Mouse (Mus musculus) urinary bladder, postnatal 25 days (tissue): ENCODE results near the gene Slc32a1.

Experiments
- DNase-seq: peaks from one replicate; pipeline ENCODE4 v3.0.0; 2022; ENCODE audit warnings: low spot score

Gene Slc32a1

GRCm38 (mm10) chr2:158665098-158665497 lies 54.5 kb downstream of the Slc32a1 start, which contains the start of gene Ppp1r16b:
Gene Ppp1r16b (plus strand): TSS chr2:158665398.
- DNase-seq, result no peak
